Mouse (Mus musculus) brain, embryonic 14.5 days (tissue): ENCODE results near the gene Rara. TPM values are rescaled to one million over a fixed set of nuclear protein-coding genes. Genes with fewer than 3 reads are reported as not detected.

Source experiments
- DNase-seq: peaks from one replicate; pipeline ENCODE4 v3.0.0-alpha.2; 2011; ENCODE audit warnings: low read depth
- CTCF ChIP-seq: fragments of 200-500 bp; IDR thresholded peaks from 2 replicates; pipeline ENCODE4 v1.5.1; 2012; ENCODE audit warnings: inconsistent platforms, mild to moderate bottlenecking, moderate library complexity, borderline replicate concordance; ENCODE audit not compliant: insufficient read depth, insufficient read length; ENCODE audit errors: extremely low read depth
- POLR2A ChIP-seq: fragments of 200-500 bp; IDR thresholded peaks from 2 replicates; pipeline ENCODE4 v1.6.1; 2012; ENCODE audit warnings: mild to moderate bottlenecking, inconsistent platforms, borderline replicate concordance; ENCODE audit not compliant: poor library complexity, insufficient read depth, insufficient read length, severe bottlenecking; ENCODE audit errors: extremely low read depth
- polyA plus RNA-seq: library from polyadenylated mRNA; depleted of rRNA; stranded (reverse); fragments of >200 nt; gene quantifications from 2 replicates; pipeline ENCODE4 v1.2.3, GENCODE M21; 2012

The Rara gene
- polyA plus RNA-seq, 1 experiment: 14.4 TPM

DNA sequence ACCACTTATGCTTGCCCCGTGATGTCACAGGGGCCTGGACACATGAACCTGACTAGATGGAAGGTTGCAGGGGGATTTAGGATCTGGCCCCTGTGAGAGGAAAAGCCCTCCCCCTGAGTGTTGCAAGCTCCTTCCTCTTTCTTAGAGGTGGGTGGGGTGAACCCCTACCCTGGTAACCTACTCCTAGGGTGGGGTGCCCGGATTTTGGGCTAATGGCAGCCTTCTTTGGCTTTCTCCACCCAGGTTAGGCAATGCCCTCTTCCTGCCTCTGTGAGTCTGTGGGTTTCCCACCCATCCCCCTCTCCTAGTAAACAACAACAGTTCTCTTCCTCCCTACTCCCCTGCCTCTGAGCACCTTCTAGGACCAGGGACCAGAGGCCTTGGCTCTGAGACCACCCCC lies 25.1 kb downstream of the Rara start:
- no peak for DNase-seq
- no peak for TF ChIP-seq POLR2A
- no peak for TF ChIP-seq CTCF

DNA sequence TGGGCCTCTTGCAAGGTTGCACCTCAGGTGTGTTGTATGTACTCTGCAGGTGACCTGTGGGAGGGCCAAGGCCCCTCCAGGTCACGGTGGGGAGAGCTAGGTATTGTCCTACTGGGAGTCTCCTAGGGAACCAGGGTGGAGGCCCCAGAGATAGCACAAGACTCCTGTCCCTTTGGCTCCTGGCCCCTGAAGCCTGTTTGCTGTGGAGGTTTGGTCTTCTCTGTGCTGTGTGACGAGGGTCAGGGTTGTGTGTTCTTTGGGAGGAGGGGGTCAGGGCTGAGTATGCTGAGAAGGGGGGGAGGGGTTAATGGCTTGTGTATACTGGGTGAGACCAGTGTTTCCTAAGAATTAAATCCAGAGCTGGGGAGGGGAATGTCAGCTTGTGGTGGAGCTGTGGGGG lies 25.7 kb downstream of the Rara start:
- TF ChIP-seq POLR2A (no peak), CTCF (no peak)
- DNase-seq: no peak

DNA sequence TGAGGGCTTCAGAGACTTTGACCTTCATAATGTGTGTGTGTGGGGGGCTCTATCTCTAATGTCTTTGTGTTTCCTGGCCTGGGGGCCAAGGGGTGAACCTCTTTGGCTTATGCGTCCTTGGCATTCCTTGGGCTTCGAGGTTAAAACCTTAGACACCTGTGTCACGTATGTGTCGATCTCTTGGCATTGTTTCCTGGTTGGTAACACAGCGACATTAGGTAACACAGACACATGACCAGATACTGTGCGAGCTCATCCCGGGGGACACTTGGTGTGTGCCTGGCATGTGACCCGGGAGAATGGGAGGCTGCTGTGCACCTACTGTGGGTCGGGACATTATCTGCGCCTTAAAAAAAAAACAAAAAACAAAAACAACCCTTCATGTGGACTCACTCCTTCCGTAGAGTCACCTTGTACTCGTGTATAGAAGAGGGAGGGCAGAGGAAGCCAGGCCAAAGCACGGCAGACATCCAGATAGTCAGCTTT lies 26.3 kb downstream of the Rara start:
- no peak for DNase-seq
- TF ChIP-seq CTCF (no peak), POLR2A (no peak)

DNA sequence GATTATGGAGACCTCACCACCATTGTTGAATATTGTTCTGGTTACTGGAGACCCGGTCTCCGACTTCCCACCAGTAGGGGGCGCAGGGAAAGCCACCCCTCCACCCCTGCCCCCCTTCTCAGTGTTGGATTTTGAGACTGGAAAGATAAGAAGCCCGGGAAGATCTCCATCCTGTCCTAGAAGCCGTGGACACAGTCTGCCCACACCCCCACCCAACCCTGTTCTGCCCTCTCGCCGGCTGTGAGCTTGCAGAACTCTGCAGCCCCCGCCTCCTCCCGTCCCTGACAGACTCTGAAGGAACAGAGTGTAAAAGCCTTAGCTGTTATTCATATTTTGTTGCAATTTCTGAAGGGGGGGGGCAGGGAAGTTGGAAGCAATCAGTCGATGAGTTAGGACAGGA lies 26.8 kb downstream of the Rara start:
- TF ChIP-seq CTCF (peak; percentile 84), POLR2A (no peak)
- peak; percentile 76 for DNase-seq

DNA sequence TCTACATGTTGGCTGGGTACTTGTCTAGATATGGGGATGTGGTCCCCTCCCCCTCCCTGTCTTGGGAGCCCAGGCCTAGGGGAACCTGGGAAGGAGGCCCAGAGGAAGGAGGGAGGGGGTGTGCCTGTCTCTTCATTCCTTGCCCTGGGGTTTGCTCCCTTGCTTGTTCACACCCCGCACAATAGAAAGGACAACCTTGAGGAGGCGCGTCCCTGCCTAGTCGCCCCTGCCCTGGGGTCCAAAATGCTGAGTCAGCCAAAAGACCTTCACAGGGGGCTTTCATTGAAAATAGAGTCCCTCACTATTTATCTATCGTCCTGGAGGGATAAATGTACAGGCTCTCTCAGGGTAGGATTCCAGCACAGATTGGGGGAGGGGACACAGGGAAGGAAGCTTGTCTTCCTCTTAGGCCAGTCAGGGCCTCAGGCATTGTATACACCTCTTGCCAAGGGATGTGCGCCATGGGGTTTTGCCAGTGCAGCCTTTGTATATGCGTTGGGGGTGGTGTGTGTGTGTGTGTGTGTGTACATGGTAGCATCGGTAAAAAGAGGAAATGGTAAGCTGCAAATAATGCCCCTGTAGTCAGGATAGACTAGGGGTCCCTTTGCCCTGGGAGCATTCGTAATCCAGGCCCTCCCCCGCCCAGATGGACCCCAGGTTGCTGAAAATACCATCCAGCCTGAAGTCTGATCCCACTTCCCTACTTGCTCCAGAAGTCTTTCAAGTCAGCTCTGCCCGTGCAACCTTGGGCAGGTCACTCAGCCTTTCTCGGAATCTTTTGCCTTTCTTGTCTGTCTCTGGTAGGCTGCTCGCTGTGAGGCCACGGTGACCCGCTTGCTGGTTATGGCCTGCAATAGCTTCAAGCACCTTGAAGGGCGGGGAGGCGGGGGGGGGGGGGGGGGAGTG lies 27.4 kb downstream of the Rara start:
- DNase-seq: peak; percentile 78
- TF ChIP-seq CTCF (no peak), POLR2A (no peak)

DNA sequence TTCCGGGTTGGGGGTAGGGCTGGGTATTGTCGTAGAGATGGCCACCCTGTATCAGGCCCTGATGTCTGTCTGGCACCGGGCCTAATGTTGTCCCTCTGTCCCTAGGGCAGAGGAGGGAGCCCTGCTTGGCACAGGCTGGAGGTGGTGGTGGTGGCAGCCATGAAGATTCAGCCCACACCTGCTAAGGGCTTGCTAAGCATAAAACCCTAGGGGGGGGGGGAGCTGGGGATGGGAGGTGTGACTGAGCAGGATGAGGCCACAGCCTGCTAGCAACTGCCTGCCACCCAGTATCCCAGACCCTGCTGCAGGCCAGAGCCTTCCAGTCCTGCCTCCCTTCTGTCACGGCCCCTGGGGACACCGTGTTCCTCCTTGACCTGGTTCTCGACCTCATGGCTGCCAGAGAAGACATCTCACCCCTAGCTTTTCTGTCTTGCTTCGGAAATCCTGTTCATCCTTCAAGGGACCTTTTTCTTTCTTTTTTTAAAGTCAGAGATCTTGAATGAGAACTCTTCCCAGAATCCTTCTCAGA lies 28.2 kb downstream of the Rara start:
- TF ChIP-seq CTCF (no peak), POLR2A (no peak)
- DNase-seq: no peak

DNA sequence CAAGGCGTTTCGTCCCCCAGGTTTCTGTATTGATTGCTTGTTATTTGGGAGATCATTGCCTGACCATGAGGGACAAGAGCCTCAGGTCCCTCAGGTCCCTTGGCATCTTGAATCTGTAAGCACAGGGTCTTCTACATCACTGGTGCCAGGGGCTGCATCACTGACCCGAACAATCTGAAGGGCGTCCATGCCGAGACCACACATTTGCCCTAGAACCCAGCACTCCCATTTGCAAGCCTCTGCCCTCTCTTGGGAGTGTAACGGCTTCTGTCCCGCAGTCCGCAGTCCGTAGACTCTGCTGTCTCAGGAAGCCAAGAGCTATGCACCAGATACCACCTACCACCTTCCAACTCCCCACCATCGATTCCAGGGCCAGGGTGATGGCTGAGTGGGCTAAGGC lies 28.7 kb downstream of the Rara start:
- DNase-seq: no peak
- TF ChIP-seq CTCF (no peak), POLR2A (no peak)

DNA sequence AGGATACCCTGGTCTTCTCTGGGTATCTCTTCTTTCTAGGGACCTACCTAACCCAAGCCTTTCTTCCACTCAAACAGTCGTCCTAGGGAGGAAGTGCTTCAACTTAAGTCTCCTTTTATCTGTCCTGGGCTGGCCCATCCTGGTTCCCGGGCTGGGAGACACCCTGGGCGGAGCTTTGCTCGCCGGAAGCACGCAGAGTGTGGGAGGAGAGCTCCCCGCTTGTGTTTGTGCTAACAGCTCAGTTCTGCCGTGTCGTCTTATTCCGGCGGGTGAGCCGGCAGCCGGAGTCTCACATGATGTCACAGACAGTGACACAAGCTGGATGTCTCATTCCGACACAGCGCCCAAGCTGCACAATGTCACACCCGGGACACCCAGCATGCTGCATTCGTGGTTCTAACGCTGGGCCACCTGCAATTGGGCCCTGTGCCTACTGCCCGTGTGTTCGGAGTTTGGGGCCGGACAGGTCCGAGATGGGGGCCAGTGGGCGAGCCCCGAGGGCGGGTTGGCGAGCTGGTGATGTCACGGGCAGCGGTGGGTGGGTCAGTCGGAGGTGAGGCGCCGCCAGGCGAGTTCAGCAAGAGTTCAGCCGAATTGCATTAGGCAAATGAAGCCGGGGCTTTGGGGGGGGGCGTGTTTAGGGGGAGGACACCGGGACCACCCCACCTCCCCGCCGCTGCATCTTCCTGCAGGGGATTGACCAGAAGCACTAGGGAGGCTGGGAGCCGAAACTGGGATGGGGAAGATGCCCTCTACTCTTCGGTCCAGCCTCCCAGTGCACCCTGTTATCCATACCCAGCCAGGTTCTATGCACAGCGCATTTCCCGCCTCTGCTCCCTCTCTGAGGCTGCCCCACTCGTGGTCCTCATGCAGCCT lies 32.1 kb downstream of the Rara start:
- TF ChIP-seq POLR2A (peak; percentile 30; the same call in 1 of the 2 replicates), CTCF (no peak)
- peak; percentile 80 for DNase-seq

DNA sequence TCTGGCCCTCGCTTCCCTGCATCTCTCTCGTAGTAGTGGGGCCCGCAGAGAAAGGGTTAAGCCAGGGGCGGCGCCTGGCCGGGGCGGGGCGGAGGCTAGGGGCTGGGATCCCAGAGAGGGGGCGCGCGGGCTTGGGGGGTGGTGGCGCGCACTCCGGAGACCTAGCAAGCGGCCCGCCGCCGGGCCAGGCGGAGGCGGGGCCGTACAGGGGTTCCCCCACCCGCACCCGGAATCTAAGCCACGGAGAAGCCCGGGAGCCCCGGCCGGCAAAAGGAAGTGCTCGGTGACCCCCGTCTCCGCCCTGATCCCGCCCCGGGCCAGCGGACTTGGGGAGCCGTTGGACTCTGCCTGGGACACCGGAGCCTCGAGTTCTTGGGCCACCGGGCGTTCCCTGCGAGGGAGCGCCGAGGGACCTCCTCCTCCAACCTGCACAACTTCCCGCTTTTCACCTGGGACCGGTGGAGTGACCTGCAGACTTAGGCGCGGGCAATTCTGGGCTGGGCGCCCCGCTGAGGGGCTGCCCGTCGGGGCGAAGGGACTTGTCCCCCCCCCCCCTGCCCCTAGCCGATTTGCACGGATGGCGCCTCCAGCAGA lies 32.8 kb downstream of the Rara start:
- peak; percentile 71 for DNase-seq
- 0 out of 2 replicates have a peak, but pooled peaks have one; percentile 8 for TF ChIP-seq POLR2A
- no peak for TF ChIP-seq CTCF

DNA sequence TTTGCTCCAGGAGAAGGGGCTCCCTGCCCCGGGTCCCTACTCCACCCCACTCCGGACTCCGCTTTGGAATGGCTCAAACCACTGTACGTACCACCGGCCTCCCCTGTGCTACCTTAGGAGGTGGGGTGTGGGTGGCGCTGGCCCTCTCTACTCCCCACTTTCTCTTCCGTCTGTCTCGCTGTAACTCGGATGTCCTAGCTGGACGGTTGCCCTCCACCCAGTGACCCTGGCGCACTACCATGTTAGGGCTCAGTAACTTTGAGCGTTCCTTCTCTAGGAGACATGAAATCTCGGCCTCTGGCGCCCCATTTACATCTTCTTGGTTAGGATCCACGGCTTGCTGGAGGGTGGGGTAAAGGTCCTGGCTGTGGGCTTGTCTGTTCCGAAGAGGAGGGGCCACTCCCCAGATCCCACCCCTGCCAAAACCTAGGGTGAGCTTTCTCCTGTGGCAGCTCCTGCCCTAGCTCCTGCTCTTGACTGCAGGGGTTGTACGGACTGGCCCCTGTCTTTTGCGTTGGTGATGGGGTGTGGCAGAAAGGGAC lies 33.5 kb downstream of the Rara start:
- TF ChIP-seq CTCF: no peak
- no peak for TF ChIP-seq POLR2A
- no peak for DNase-seq

DNA sequence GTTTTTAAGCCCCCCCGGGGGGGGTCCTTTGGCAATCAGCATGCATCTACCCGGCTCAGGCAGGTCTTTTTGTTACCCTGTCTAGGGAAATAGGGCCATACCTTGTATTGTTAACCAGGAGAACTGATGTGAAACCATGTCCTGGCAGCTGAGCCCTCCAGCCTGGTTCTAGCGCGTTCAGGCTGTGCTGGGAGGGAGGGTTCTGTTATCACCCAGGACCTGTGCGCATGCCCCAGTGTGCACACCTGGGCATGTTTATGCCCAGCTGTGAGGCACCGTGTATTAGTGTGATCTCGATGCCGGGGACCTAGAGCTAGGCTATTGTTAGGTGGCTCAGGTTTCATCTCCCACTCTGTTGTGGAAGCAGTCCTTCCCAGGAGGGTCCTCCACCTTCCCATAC lies 34.1 kb downstream of the Rara start:
- DNase-seq: no peak

More for the DNA sequence above, 34.1 kb downstream of the Rara start:
- TF ChIP-seq CTCF: no peak
- TF ChIP-seq POLR2A: no peak
